Mouse (Mus musculus) ES-Bruce4 (cell line): Measurements from ENCODE around the gene Lin7a. TPM values are rescaled to one million over a fixed set of nuclear protein-coding genes. Genes with fewer than 3 reads are reported as not detected.

Source experiments
- H3K27ac ChIP-seq: 2 replicates; pipeline ENCODE4 v1.5.1; 2012; ENCODE audit warnings: low read length, inconsistent platforms; ENCODE audit not compliant: insufficient read depth
- H3K27me3 ChIP-seq: 2 replicates; pipeline ENCODE4 v1.6.1; 2012; ENCODE audit warnings: mild to moderate bottlenecking, low read length, inconsistent platforms; ENCODE audit not compliant: control insufficient read depth, poor library complexity, insufficient read depth, severe bottlenecking
- H3K36me3 ChIP-seq: 2 replicates; pipeline ENCODE4 v1.6.1; 2012; ENCODE audit warnings: inconsistent platforms, mild to moderate bottlenecking, low read length, moderate library complexity; ENCODE audit not compliant: control insufficient read depth, poor library complexity, insufficient read depth, severe bottlenecking
- H3K4me1 ChIP-seq: one replicate; pipeline ENCODE4 v1.8.1; 2011; ENCODE audit warnings: low read length; ENCODE audit not compliant: control insufficient read depth, insufficient read depth
- H3K4me3 ChIP-seq: 2 replicates; pipeline ENCODE4 v1.5.1; 2011; ENCODE audit warnings: low read depth, mild to moderate bottlenecking, low read length
- H3K9ac ChIP-seq: 2 replicates; pipeline ENCODE4 v1.6.1; 2012; ENCODE audit warnings: low read depth, mild to moderate bottlenecking, inconsistent platforms; ENCODE audit not compliant: poor library complexity, severe bottlenecking
- H3K9me3 ChIP-seq: replicated peaks from 2 replicates; pipeline ENCODE4 v1.6.1; 2012; ENCODE audit warnings: mild to moderate bottlenecking, low read length, inconsistent platforms; ENCODE audit not compliant: control insufficient read depth, poor library complexity, insufficient read depth, severe bottlenecking
- CTCF ChIP-seq: IDR thresholded peaks from one replicate; pipeline ENCODE4 v1.8.1; 2011; ENCODE audit warnings: low read depth, low read length
- EP300 ChIP-seq: IDR thresholded peaks from 2 replicates; pipeline ENCODE4 v1.6.1; 2011; ENCODE audit warnings: low read depth, low read length; ENCODE audit not compliant: insufficient read depth
- POLR2A ChIP-seq: IDR thresholded peaks from one replicate; pipeline ENCODE4 v1.8.1; 2011; ENCODE audit warnings: low read length; ENCODE audit not compliant: insufficient read depth
- polyA plus RNA-seq: library from polyadenylated mRNA; stranded (reverse); fragments of >200 nt; gene quantifications from 2 replicates; pipeline ENCODE4 v1.2.4, GENCODE M21; 2011; ENCODE audit warnings: low read depth; ENCODE audit not compliant: missing spikeins, insufficient read depth, insufficient read length

The Lin7a gene
- polyA plus RNA-seq, 1 experiment: not detected

- H3K4me1 ChIP-seq: no peaks in the 10 kb centered on the region
- no peak overlapping the region for H3K4me3 ChIP-seq
- H3K9ac ChIP-seq: no peak overlapping the region
- H3K9me3 ChIP-seq: no peaks in the 10 kb centered on the region
- H3K27ac ChIP-seq: no peak overlapping the region
- TF ChIP-seq POLR2A (no peak), EP300 (no peak), CTCF (no peak)
- H3K36me3 ChIP-seq: no peaks in the 10 kb centered on the region
- no peaks in the 10 kb centered on the region for H3K27me3 ChIP-seq
Measured at GRCm38 (mm10) chr10:107467819-107468218, 196.3 kb downstream of the Lin7a start.

Other genes starting within 250 kb of the Lin7a start
- gene Acss3, start 148.0 kb upstream of the Lin7a start, polyA plus RNA-seq: 0.66 and 0.93 TPM in 2 replicates
- gene Myf5, start 214.4 kb downstream of the Lin7a start, polyA plus RNA-seq: not detected in 2 replicates
- not detected in 2 replicates for gene Myf6, start 223.1 kb downstream of the Lin7a start, polyA plus RNA-seq